Mouse (Mus musculus) spleen, adult 2 months (tissue): ENCODE results near the gene Fhl2.

ENCODE experiments used
- CTCF ChIP-seq: fragments of 200-500 bp; IDR thresholded peaks from 2 replicates; pipeline ENCODE4 v1.5.1; 2011; ENCODE audit warnings: mild to moderate bottlenecking, inconsistent platforms; ENCODE audit not compliant: insufficient read depth, insufficient read length, insufficient replicate concordance; ENCODE audit errors: extremely low read depth
- POLR2A ChIP-seq: fragments of 200-500 bp; IDR thresholded peaks from 2 replicates; pipeline ENCODE4 v1.6.1; 2011; ENCODE audit warnings: low read depth, low read length, inconsistent platforms

GRCm38 (mm10) chr1:43203282-43203681, 6.5 kb upstream of the Fhl2 start:
- no peak for TF ChIP-seq CTCF
- TF ChIP-seq POLR2A = no peak
